Mouse (Mus musculus) A20 (cell line): ENCODE measurements at regions not wholly inside any gene's neighbourhood (a gene's known extent, or its start where the extent isn't known, plus 50 kb on each side); places are given as distances from the start of the nearest gene placed in this dataset.

Source experiments
- DNase-seq: peaks from one replicate; pipeline ENCODE4 v3.0.0-alpha.2; 2011; ENCODE audit warnings: low read depth, low spot score

DNA sequence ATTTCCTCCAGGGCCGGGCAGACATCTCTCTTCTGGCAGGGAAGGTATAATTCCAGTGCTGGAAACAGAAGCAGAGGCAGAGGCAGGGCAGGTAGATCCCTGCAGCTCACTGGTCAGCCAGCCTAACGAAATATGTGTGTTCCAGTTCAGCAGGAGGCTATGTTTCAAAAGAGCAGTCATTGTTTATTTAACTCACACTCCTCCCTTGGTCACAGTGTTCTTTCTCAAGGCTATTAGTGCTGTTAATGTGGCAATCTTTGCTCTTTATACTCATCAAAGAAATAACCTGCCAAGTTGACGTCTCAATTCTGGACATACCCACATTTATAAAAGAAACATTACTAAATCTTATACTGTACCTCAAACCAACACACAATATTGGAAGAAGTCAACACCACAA lies 253.3 kb upstream of the Adgrl3 start:
- DNase-seq, result no peak

DNA sequence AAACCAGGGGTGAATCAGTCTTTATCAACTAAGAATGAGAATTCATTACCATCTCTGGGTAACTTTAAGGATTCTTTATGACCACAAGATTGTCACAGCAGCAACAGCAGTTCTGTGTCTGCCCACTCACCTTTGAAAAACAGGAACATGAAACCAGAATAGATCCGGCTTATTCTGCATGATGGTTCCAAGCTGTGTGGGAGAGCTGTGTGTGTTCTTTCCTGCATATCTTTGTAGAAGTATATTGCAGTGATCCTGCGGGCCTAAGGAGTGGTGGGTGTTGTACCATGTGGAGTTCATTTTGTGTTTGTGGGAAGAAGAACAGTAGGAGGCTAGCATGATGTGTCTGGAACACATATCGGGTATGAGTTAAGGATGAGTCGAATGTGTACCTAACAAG lies 236.0 kb upstream of the Adgrl3 start:
- peak; percentile 80 for DNase-seq

DNA sequence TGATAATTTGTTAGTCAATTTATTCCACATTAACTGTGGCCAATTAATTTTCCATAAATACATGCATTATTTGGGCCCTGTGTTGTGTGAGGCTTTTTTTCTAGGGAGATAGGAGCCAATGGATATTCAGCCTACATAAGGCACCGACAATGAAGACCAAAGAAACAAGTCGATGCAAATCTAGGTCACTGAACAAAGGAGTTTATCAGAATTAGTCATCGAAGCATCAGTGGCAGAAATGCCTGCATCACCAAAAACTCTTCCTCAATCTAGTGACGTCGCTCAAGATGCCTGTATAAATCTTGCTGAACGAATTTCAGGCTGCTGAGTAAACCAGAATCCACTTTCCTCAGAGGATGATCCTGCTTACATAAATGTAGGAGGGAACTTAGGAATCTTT lies 235.2 kb upstream of the Adgrl3 start:
- DNase-seq, result no peak

DNA sequence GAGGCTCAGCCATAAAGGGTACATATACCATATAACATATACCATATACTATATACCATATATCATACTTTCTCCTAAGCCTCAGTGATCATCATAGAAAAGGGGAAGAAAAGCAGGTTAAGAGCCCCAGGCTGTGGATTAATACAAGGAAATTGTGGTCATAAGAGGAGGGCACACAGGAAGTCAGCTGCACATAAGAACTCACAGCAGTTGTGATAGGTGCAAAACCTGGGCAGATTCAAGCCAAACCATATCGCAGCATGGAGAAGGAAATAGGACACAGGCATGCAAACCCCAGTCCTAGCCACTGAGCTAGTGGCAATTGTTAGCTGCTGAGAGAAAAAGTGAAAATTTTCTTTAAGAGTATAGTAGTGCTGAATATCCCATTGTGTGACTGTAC lies 228.3 kb upstream of the Adgrl3 start:
- no peak for DNase-seq

DNA sequence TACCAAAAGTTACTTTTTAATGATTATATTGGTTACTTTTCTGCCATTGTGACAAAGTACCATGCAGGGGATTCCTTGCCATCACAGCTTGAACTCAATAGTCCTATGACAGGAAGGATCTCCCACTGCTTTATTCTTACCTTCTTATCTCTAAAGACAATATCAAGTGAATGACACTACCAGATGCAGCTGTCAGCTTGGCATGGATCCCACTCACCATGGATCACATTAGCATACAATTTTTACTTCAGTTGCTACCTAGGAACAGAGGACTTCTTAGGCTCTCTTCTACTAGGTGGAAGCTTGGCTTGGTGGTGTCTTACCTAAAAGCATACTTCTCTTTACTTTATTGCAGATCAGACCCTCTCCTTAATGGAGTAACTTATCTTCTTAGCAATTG lies 220.2 kb upstream of the Adgrl3 start:
- no peak for DNase-seq

DNA sequence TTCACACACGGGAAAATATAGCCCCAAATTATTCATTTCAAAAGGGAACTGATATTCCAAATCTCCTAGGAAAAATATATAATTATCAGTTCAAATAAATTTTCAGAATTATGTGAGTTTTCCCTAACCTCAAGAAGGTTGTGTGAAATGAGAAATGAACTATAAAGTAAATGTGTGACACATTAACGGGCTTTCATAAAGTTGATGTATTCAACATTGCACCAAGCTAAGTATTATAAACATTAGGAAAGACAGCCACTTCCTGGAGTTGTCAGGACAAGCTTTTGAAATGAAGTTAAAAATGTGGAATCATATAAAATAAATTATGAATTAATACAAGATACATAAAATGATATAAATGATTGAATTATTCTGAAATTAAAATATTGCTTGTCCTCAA lies 207.0 kb upstream of the Adgrl3 start:
- no peak for DNase-seq

DNA sequence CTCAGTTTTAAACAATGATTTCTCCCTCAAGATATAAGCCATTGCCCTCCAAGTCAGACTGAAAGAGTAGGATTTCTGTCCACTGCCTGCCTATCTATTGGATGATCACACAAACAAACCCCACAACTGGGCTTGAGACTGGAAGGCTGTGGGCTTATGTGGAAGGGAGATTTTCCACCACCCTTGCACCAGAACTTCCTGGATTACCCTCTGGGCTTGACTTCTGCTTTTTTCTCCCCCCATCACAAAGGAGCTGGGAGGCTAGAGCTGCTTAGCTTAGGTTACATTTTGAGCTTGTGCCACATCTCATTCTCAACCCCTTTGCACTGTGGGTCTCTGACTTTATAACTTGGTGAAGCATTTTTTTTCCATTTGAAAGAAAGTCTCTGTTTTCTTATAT lies 200.7 kb upstream of the Adgrl3 start:
- no peak for DNase-seq

DNA sequence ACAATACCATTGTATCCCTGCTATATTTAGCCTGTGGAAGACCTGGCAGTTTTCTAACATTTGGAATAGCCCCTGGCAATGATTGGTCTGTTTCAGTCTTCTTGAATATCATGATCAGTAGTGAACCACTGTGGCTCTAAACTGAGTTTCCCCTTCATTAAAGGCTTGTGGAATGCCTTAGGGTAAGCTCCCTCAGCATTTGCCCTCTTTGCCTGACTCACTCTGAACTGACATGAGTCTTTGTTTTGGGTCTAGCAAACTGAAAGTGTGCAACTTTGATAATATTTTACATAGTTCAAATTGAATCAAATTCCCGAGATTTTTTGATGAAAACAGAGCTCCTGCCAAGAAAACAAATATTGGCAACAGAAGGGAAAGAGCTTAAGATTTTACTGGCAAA lies 177.4 kb upstream of the Adgrl3 start:
- no peak for DNase-seq

DNA sequence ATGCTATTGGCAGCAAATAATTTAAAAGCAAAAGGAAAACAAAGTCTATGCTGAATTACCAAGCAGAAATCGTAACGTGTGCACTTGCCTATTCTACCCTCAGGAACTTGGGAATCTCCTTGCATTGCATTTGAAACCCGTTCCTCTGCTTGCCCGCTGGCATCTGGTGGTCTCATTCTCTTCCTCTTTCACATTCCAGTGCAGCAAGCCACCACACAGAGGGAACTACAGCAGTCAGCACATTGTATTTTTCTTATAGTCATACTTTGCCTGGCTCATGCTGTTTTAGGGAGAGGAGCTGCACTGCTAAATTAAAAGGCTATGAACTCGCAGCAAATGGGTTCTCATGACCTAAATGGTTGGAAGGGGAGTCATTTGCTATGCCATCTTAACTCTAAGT lies 164.9 kb upstream of the Adgrl3 start:
- DNase-seq, result no peak

DNA sequence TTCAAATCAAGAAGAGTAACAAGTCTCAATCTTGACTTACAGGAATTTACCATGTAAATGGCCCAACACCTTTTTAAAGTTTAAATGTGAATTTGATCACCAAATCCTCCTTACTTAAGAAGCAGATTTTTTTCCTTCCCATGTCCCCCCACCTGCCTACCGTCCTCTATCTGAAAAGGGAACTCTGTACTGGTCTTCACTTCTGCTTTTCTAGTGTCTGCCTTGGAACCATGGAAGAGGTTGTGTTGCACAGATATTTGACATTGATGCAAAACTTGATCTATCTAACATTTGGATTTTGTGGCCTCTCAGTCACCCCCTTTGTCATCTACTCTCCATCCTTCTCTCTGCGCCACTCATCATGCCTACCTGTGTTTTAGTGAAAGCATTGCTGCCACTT lies 143.3 kb upstream of the Adgrl3 start:
- peak; percentile 56 for DNase-seq

DNA sequence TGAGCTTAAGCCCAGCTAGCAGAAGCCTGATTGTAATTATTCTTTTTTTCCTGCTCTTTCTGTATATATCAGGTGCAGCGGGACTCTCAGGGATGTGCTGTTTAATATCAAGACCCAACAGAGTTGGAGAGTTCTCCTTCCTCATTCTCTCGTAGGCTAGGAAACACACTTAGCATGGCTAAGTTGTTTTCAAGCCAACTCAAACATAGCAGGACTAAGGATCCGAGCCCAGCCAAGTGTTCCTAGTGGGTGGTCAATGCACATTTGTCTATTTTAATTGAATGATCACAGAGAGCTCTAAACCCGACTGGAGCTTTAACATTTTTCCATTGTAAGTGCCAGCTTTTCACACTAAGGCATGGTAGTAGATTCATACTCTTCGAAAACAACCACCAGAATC lies 121.7 kb upstream of the Adgrl3 start:
- no peak for DNase-seq

DNA sequence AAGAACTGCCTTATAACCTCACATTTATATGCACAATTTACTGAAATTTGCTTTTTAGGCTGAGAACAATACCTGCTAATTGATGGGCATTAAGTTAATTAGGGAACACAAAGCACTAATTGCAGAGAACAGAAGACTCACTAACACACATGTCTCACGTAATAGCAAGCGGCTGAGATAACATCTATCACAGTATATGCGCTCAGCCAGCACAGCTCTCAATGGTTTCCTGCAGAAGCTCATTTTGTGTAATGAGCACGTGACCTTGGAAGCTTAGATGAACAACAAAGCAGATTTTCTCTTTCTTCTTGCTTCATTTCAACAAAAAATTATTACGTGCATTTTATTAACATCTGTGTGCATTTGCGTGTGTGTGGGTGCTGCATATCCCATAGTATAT lies 111.2 kb upstream of the Adgrl3 start:
- DNase-seq, result no peak

DNA sequence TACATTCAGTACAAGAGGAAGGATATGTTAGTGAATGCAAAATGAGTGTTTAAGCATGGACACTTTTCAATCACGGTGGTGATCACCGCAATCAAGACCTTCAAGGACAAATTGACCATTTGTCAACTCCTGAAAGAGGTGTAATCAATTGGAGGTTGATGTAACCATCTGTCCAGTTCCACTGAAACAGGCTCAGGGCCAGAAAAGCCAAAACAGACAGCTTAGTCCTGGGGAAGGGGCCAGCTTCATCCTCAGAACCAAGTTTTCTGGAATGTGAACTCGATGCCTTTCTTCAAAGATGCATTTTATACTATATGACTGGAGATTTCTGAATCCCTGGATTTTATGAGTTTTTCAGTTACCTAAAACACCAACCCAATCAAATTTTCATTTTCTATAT lies 81.1 kb upstream of the Adgrl3 start:
- DNase-seq, result no peak

DNA sequence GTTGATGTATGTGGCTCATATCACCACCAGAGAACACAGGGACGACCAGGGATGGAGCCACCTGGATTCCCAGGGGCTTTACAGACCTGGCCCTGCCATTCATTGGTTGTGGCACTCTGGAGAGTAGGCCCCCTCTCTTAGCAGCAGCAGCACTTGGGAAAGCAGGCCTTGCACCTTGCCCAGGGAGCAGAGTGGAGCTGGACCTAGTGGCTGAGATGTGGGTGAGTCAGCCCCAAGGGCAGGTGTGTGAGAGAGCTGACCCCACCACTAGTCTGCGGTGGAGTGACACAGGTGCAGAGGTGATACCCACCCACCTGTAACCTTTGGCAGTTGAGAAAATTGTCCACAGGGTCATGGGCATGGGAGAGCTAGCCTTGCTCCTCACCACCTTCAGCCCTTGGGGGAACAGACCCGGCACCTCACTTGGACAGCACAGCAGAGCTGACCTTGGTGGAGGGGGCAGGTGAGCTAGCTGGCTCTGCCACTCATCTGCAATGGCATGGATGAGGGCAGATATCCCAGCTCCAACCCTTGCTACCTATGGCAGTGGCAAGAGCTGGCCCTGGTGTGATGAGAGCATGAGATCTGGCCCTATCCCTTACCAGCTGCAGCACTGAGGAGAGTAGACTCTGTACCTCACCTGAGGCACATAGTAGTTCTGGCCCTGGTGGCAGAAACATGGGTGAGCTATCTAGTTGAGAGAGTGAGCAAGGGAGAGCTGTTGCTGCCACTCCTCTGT lies 67.9 kb upstream of the Adgrl3 start:
- no peak for DNase-seq

DNA sequence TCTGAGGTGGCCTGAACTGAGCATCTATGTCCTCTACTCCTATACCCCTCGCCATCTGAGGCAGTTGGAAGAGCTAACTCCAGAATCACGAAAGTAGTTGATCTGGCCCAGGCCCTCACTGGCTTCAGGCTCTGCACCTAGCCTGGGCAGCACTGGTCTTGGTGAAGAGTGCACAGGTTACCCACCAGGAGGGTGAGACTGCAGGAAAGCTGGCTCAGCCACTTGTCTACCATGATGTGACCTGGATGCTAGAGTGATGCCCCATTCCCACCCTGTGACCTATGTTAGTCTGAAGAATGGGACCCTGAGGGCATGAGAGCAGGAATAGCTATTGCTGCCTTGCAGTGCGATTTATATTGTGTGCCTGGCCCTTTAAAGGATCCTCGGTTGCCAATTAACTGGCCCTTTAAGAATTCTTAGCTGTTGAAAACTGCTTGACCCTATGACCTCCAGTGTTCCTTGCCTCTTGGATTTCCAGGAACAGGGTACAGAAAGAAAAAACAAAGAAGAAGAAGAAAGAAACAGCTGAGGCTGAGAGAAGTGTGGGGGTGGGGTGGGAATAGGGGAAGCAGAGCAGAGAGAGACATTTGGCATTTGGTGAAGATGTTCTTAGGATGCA lies 67.2 kb upstream of the Adgrl3 start:
- DNase-seq, result no peak
